Mouse (Mus musculus): Measurements from ENCODE around the gene S1pr5.
"Not testable (repeated sequence)": the region's sequence is repeated elsewhere in the genome, so short reads cannot be mapped to it uniquely, and the experiment has no call there.

The S1pr5 gene

DNA sequence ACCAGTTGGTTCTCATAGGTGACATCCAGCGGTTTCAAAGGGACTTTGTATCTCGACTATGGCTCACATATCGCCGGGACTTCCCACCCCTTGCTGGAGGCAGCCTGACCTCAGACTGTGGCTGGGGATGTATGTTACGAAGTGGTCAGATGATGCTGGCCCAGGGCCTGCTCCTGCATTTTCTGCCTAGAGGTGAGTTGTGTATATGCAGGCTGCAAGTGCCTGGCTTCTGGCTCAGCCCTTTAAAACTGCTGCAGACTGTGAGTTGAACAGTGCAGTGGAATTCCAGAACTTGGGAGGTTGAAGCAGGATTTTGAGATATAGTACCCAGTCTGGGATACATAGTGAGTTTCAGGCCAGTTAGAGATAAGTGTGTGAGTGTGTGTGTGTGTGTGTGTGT lies 18.6 kb upstream of the S1pr5 start:
- DNase-seq (ENCODE audit: extremely low spot score), result no peak

DNA sequence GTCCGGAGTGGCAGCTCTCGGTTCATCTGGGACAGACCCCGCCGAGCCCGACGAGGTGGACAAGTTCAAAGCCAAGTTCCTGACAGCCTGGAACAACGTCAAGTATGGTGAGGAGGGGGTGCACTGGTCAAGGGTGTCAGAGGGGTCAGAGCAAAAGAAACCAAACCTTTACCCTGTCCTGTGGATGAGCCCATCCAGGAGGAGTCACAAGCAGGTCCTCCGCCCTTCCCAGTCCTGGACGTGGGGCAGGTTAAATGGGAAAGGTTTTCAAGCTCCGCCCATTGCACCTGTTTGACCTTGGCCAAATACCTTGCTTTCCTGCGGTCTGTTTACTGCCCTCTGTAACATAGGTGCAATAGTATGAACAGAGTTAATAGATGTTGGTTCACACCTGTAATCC lies 17.4 kb upstream of the S1pr5 start:
- no peak for DNase-seq (ENCODE audit: extremely low spot score)

DNA sequence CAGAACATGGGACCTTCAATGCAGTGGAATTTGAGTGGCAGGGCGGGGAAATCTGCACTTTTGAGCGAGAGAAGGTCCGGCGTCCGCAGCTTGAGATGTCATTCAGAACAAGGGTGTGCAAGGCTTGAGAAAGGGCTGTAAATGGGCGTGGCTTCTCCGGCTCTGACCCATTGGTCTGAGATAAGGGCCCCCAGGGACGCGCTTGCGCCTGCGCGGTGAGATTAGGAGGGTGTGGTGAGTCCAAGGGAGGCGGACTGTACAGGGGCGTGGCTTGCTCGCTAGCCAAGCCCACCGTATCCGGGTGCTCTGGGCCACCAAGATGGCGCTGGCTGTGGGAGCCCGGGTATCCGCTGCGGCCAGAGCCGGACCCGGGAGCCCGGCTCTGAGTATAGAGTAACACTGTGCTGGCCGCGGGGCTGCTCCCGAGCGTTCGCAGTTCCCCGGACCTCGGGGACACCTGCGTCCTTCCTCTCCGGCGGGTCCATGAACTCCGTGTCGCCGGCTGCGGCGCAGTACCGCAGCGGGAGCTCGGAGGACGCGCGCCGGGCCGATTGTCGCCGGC lies 16.8 kb upstream of the S1pr5 start, which contains the start of gene Atg4d:
Atg4d (plus strand) TSS at position 294 of the 562 bp plus-strand sequence.
- DNase-seq (ENCODE audit: extremely low spot score), result peak; percentile 99

DNA sequence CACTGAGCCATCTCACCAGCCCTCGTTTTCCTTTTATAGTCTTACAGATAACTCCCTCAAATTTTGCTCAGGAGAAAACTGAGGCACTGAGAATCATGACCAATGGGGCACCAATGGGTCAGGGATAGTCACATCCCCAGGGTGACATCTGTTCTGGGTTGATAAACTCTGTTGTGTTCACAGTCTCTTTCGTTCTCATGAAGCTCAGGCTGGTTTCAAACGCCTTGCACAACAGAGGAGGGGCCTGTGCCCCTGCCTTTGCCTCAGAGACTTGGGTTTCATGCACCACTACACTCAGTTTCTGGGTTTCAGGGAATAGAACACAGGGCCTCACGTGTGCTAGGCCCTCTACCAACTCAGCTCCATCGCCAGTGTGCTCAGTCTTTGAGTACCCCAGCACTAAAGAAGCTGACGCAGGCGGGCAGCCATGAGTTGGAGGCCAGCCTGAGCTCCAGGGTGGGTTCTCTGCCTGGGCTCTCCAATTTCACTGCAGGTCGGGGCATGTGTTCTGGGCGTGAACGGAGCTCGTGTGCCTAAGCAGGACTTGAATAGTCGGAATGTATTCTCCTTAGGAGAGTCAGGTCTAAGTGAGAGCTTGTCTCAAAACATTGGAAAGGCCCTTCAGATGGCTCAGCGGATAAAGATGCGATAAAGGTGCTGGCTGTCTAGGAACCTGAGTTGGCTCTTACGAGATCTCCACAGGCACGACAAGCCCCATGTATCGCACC lies 16.2 kb upstream of the S1pr5 start:
- DNase-seq (ENCODE audit: extremely low spot score), result no peak

DNA sequence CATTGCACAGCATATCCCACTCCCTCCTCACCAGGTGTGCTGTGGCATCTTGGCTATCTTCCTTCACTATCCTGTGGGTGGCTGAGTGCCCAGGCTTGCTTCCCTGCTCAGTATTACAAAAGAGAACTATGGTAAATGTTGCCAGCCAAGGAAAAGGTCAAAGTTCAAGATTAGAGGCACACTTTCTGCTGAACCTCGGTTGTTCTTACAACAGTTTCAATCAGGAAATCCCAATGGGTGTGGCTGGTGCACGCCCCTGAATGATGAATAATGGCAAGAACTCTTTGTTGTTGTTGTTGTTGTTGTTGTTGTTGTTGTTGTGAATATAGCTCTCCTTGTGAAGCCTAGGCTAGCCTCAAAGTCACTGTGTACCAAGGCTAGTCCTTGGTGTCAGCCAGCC lies 13.6 kb upstream of the S1pr5 start:
- no peak for DNase-seq (ENCODE audit: extremely low spot score)

DNA sequence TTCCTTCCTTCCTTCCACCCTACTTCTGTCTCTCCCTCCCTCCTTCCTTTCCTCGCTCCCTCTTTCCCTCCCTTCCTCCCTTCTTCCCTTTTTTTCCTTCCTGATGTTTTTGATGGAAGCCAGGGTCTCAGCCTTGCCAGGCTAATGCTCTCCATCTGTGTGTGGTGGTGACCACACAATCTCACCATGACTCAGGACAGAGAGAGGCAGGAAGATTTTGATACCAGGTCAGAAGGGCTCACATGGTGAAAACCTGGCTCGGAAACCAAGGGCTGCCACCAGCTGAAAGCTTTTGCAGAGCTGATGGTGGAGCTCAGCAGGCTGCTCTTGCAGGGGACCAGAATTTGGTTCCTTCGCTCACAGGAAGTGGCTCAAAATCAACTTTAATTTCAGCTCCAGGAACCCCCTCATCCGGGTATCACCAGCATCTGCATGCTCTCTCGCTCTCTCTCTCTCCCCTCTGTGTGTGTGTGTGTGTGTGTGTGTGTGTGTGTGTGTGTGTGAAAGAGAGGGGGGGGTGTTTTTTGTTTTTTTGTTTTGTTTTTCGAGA lies 12.3 kb upstream of the S1pr5 start:
- no peak for DNase-seq (ENCODE audit: extremely low spot score)

DNA sequence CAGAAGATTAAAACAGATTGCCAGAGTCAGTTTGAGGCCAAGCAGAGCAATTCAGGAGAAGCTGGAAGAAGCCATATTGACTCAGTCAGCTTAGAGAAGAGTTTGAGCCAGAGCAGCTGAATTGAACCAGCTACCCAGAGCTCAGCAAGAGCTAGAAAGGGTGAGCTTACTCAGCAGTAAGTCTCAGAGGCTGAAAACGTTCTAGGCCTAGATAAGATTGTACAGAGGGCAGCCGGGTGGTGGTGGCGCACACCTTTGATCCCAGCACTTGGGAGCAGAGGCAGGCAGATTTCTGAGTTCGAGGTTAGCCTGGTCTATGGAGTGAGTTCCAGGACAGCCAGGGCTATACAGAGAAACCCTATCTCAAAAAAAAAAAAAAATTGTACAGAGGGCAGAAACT lies 8.1 kb upstream of the S1pr5 start:
- DNase-seq (ENCODE audit: extremely low spot score), result not testable (repeated sequence)

DNA sequence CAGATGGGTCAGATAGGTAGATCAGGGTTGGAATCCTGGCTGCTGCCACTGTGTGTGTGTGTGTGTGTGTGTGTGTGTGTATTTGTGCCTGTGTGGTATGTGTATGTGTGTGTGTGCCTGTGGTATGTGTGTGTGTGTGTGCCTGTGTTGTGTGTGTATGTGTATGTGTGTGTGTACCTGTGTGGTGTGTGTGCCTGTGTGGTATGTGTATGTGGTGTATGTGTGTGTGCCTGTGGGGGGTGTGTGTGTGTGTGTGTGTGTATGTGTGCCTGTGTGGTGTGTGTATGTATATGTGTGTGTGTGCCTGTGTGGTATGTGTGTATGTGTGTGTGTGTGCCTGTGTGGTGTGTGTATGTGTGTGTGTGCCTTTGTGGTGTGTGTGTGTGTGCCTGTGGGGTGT lies 6.4 kb upstream of the S1pr5 start:
- no peak for DNase-seq (ENCODE audit: extremely low spot score)

DNA sequence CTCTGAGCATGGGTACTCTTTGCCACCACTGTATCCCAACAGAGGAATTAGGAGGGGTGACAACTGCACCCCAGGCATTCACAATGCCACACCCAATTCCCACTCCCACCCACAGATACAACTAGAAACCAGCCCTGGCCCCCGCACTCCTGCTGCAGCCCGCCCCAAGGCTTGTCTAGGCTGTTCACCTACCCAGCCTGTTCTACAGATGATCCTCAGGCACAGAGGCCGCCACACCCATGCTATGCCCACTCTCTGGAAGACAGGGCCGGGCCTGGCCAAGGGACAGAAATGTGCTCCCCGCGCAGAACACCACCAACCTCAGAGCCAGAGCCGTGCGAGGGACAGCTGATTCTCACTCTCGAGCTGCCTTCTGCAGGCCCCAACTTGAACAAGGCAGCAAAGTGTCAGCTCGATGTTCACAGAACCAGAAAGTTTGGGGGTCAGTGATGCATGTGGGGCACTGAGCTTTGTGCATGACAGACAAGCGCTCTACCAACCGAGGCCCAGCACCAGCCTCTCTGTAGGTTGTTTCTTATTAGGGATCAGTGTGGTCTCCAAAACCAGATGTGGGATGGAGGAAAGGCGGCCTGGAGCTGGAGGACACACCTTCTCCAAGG lies 3.0 kb upstream of the S1pr5 start:
- DNase-seq (ENCODE audit: extremely low spot score), result no peak

DNA sequence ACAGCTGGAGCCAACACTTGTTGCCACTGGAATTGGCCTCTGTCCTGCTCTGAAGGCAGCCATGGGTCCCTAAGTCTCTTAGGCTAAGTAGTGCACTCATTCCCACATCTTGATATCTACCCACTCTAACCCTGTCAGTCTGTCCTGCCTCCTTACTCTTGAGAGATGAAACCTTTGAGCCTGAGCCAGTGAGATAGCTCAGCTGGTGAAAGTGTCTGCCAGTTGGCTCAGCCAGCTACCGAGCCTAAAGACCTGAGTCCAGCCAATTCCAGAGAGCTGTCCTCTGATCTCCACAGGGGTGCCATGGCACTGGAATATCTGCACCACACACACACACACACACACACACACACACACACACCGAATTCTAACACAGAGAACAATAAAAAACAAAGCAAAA lies 2.3 kb upstream of the S1pr5 start:
- DNase-seq (ENCODE audit: extremely low spot score), result no peak

DNA sequence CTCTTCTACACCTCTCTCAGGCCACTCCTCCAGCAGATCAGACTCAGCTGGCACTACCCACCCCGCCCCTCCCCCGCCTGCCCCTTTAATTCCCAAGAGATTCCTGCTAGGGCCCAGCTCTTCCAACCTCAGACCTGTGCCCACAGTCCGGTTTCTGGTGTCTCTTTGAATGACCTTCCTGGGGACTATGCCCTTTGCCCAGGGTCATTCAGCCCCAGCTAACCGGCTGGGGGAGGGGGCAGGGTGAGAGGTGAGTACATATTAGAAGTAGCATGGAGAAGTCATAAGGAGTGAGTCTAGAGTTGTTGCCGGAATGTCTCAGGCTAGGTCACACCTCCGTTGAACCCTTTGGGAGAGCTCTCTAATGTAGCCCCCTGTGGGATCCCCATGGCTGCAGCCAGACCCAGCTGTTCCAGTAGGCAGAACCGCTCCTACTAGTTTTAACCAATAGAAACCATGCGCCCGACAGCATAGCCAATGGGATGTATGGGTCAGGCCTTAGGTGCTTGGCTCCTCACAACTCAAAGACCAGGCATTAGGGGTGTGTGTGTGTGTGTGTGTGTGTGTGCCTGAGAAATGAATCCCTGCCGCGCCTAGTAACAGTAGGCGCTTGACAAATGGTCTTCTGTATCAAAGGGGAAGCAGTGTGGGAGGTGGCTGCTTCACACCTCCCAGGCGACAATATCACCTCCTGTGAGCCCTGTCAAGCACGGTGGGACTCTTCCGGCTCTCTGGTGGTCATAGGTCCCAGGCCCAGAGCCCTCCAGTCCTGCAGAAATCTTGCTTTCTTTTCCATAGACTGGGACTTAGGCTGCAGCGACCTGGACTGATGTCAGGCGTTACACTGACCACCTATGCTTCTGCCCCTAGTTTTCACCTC lies 1.6 kb upstream of the S1pr5 start:
- no peak for DNase-seq (ENCODE audit: extremely low spot score)

DNA sequence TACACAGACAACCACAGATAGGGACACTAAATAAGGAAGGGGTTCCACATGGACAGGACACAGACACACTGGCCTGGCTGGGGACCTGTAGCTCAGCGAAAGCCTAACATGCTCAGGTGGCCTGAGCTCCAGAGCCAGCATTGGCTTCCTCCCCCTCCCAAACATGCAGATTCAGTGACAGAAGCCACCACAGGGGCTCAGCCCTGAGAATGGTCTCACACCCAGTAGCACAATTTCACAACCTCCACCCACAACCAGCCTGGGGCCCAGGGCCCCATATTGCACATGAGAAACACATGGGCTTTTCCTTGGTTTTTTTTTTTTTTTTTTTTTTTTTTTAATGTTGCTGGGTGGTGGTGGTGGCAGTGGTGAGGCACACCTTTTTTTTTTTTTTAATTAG lies 1.9 kb downstream of the S1pr5 start:
- no peak for DNase-seq (ENCODE audit: extremely low spot score)

DNA sequence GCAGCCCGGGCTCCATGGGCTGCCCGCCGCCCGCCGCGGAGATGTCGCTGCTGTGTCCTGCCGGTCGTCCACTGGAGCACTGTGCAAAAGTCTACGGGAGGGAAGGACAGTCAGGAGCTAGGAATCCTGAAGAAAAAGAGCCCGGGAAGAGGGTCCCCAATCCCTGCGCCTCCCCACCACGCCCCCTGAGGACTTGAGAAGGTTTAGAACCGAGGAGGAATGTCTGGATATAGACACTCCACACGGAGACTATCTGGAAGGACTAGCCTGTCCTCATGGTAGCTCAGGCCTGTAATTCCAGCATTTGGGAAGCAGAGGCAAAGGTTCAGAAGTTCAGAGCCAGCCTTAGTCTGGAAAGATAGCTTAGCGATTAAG lies 3.1 kb downstream of the S1pr5 start:
- no peak for DNase-seq (ENCODE audit: extremely low spot score)

DNA sequence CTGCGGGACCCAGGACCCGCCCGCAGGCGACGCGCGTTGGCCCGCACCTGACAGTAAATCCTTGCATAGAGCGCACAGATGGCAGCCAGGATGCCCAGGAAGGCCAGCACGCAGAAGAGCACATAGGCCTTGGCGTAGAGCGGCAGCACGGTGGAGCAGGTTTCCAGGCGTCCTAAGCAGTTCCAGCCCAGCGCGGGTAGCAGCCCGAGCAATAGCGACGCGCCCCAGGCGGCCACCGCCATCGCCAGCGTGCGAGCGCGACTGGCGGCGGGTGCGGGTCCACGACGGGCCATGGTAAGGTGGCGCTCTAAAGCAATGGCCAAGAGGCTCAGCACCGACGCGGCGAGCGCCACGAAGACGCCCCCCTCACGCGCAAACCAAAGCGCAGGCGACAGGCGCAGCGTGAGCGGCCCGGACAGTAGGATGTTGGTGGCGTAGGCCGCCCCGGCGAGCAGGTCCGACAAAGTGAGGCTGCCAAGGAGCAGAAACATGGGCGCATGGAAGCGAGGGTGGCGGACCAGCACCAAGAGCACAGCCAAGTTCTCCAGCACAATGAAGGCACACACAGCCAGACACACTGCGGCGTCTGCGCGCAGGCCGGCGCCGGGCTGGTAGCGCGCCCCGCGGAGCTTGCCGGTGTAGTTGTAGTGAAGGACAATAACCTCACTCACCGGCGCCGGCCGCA lies 3.7 kb downstream of the S1pr5 start:
- DNase-seq (ENCODE audit: extremely low spot score), result peak; percentile 53

DNA sequence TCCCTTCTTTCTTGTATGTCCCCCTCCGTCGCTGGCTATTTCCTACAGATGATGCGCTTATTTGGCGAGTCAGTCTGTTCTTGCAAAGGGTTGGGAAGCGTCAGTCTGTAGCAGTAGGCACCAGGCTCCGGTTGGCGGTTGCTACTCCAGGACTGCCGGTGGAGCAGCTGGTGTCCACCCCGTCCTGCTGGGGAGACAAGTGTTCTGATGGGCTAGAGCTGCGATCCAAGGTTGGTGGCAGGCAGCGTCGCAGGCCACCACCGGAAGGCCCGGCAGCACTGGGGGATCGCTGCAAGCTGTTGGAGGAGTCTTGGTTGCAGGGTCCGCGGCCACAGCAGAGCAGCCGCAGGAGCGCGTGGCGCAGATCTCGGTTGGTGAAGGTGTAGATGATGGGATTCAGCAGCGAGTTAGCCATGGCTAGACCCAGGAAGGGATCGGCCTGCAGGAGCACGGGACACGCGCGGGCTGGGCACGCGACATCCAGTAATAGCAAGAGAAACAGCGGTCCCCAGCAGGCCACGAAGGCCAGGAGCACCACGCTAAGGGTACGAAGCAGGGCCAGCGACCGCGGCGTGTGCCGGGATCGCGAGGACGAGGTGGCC lies 4.3 kb downstream of the S1pr5 start:
- no peak for DNase-seq (ENCODE audit: extremely low spot score)

DNA sequence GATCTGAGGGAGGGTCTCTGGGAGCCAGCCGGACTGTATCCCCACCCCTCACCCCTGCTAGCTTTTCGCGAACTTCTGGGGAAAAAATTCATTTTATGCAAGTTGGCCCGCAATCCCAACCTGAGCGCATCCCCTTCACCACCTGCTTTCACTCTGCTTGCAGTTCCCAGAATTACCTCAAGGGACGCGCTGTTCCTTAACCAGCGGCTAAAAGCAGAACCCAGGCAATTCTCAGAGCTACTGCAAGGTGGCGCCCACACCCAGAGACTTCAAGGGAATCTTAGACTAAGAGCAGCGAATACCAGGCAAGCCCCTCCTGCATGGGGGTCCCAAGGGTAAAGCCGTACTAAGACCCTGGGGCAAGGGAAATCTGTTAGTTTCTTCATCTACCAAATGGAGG lies 6.9 kb downstream of the S1pr5 start:
- DNase-seq (ENCODE audit: extremely low spot score), result peak; percentile 88

DNA sequence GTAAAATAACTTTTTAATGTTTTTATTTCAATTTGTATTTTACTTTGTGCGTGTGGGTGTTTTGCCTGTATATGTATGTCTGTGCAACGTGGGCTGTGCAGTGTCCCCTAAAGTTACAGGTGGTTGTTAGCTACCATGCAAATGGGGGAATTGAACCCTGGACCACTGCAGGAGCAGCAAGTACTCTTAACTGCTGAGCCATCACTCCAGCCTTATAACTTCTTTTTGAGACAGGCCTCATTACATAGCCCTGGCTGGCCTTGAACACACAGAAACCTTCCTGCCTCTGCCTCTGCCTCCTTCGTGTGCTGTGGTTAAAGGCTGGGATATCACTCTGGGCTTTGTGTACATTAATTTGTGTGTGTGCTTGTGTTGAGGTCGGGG lies 8.8 kb downstream of the S1pr5 start:
- no peak for DNase-seq (ENCODE audit: extremely low spot score)

DNA sequence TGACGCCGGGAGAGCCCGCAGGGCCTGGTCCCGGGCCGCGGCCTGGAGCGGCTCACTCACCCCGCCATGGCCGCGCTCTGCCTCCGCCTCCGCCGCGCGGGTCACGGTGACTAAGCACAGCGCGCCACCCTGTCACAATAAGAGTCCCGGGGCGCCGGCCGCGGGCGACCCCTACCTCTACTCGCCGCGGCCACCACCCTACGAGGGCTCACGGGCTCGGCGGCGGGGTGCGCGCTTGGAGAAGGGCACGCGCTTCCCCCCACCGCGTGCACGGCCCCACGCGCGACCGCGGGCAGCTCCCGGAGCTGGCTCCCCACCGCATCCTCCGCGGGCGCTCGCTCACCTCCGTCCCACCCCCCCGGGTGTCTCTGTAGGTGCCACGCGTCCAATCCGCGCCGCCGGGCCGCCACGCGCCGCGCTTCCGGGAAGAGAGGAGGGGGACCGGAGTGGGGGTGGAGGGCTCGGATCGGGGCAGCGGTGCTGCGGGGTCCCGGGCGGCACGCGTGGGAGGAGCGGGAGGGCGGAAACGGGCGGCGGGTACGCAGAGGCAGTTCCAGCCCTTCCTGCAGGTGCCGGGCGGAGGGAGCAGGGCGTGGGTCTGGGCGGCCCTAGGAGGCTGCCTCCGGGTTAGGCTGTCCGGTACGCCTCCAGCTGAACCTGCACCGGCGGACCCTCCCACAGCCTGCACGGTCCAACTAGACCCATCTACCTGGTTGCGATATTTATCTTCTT lies 9.3 kb downstream of the S1pr5 start, which contains the start of gene Keap1:
Keap1 (minus strand) TSS at position 629 of the 732 bp plus-strand sequence.
- DNase-seq (ENCODE audit: extremely low spot score), result peak; percentile 86

DNA sequence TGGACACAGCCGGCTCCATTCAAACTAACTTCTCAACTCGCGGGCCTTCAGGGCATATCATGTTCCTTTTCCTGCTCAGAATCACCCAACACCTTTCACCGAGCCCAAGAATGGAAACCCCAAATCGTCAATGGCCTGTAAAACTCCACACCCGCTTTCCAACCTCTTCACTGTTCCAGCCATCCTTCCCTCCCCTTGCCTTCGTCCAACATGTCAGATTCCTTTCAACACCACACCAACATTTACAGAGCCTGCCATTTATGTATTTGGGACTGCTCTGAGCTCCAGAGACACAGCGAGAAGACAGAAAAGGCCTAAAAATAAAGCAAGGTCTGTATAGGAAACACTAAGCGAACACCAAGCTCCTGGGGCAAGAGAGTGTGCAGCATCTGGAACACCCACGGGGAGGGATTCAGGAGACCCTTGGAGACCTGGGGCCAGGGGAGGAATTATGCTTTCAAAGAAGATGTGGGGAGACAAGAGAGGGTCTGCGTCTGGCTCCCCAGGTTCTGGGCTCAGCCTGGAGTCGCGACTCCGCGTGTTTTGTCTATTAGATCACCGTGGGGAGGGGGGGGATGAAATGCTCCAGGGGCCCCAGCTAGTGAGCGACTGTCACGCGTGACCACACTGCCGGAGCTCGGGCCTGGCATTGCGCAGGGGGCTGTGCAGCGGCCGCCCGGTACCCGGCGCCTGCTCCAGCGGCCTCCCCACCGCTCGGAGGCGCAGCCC lies 10.1 kb downstream of the S1pr5 start:
- peak; percentile 46 for DNase-seq (ENCODE audit: extremely low spot score)
